Mouse (Mus musculus) lung, adult 2 months (tissue): ENCODE measurements around the gene Itga8. TPM values are rescaled to one million over a fixed set of nuclear protein-coding genes. Genes with fewer than 3 reads are reported as not detected.

Source experiments
- DNase-seq: peaks from one replicate; pipeline ENCODE4 v3.0.0; 2022
- H3K4me1 ChIP-seq: fragments of 200-500 bp; 2 replicates; pipeline ENCODE4 v1.6.1; 2011; ENCODE audit warnings: low read length; ENCODE audit not compliant: control insufficient read depth, insufficient read depth
- H3K4me3 ChIP-seq: fragments of 200-500 bp; replicated peaks from 2 replicates; pipeline ENCODE3; 2011; ENCODE audit warnings: low read depth, mild to moderate bottlenecking, control low read depth, low read length; ENCODE audit errors: extremely low read depth
- CTCF ChIP-seq: fragments of 200-500 bp; IDR thresholded peaks from 2 replicates; pipeline ENCODE4 v1.5.1; 2011; ENCODE audit warnings: mild to moderate bottlenecking, low read length, control low read depth; ENCODE audit not compliant: insufficient read depth
- POLR2A ChIP-seq: fragments of 200-500 bp; IDR thresholded peaks from 2 replicates; pipeline ENCODE4 v1.6.1; 2011; ENCODE audit warnings: low read depth, mild to moderate bottlenecking, control low read depth, low read length, borderline replicate concordance; ENCODE audit errors: extremely low read depth
- WGBS: fragments of 180-500 bp; shearing (Covaris S2); methylation state at CpG from one replicate; pipeline ENCODE4 v1.1.7; 2018; 5-methylcytosine and 5-hydroxymethylcytosine counted together
- polyA plus RNA-seq: library from polyadenylated mRNA; depleted of rRNA; stranded (reverse); fragments of >200 nt; gene quantifications from 2 replicates; pipeline ENCODE4 v1.2.3, GENCODE M21; 2012; rRNA removed

The Itga8 gene
- 57.7 and 65.9 TPM in 2 replicates for polyA plus RNA-seq

DNA sequence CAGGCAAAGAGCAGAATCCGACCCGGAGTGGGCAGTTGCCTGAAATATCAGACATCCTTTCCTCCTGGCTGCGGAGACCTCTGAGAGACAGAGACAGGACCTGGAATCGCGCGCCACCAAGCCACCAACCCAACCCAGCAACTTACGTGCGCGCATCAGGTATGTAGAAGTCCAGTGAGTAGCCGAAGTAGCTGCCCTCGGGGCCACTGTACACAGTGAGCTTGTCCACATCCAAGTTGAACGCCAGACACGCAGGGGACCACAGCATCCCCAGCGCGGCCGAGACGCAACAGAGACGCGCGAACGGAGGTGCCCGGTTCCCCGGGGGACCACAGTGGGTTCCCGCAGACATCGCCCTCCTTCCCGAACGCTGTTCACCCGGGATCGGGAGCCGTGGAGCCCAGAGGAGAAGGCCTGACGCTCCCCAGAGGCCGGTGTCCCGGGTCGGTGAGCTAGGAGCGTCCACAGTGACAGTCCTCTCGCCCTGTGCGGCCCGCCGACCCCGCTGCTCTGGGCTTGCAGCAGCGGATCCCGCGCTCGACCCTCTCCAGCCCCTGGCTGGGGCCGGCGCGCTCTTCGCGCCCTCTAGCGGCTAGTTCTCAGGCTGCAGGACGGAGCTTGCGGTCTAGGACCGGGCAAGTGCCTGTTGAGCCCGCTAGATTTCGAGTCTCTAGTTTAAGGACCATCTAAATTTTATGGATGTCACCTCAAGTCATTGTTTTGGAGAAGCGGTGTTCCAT, at the start of gene Itga8:
Gene Itga8 (minus strand): TSS at position 492 of the 740 bp plus-strand sequence.
- Histone ChIP-seq H3K4me3 (peak within 1 kb of the TSS; percentile 63), H3K4me1 (no peaks in the 10 kb centered on the region)
- WGBS = 1% methylated on average over 56 of the region's 56 CpGs
- TF ChIP-seq POLR2A (peak; percentile 38; the same call in 1 of the 2 replicates), CTCF (peak; percentile 73)
- peak; percentile 77 for DNase-seq

DNA sequence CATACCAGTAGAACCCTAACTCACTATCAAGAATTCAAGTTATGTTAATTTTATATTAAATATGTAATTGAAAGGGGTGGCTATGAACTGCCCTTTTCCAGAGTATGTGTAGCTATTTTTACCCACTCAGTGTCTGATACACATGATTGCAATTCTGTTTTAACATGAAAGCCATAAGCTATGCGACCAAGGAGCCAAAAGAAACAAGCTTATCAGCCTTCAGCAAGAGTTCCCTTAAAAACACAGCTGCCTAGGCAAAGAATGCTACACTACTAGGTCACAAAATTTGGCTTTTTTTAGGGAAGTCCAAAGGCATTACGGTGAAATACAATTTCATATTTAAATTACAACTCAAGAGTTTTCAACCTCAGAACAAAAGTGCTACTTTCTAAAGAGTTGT, 47.2 kb upstream of the Itga8 start:
- WGBS = 73% methylated on average over 2 of the region's 2 CpGs
- H3K4me1 ChIP-seq = no peaks in the 10 kb centered on the region; the same call in 1 of the 2 replicates
- H3K4me3 ChIP-seq = no peak overlapping the region
- no peak for TF ChIP-seq CTCF
- TF ChIP-seq POLR2A = no peak
- DNase-seq = no peak

DNA sequence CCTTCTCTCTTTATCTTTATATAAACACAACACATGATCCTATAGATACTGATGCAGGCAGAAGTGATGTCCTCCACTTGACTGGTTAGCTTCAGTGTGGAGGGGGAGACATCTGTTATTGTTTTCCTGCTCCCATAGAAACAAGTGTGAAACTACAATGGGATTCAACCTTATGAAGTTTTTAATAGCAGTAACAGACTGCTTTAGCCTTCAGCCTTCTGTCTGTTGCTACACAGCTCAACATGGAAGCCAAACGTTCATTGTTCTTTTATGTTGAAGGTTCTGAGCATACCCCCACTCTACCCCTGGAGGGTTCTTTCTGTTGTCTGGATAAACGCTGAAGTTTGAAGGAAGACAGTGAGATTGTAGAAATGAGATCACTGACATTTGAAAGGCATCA, 30.2 kb upstream of the Itga8 start:
- DNase-seq = no peak
- no peak for TF ChIP-seq POLR2A
- TF ChIP-seq CTCF = no peak
- 46% methylated on average over 2 of the region's 2 CpGs for WGBS
- Histone ChIP-seq H3K4me1 (peaks cover 3% of the 10 kb centered on the region), H3K4me3 (no peak overlapping the region)

DNA sequence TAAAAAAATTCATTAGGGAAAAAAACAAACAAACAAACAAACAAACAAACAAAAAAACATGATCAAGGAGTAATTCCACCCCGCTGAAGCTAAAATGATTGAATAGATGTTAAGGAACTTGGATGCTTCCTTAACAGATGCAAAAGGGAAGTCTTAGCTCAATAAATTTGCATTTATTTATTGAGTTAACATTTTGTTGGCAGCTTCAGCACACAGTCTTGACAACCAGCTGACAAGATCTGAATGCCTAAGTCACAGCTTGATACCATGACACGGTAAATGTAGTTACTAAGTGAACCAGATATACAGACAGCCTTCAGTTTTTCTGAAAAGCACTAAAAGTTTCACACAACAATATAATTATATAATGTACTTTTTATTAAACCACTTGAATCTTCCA, 27.9 kb upstream of the Itga8 start:
- TF ChIP-seq POLR2A = no peak
- TF ChIP-seq CTCF = no peak
- Histone ChIP-seq H3K4me3 (no peak overlapping the region), H3K4me1 (peaks cover 3% of the 10 kb centered on the region)
- no peak for DNase-seq
- WGBS = 38% methylated on average over 2 of the region's 2 CpGs

DNA sequence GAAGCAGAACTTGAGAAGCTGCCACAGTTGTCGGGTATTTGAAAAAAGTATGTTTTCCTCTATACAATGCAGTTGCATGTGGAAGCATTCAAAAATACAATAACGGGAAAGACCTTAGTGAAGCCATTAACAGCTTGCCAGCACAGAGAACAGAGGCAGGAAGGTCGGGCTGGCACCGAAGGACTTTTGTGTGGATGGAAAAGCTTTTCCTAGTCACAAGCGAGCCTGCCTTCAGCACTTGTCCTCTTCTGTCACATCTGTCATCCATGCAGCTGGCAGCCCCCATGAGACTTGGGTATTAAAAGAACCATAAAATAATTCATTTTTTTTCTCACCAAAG, 27.3 kb upstream of the Itga8 start:
- TF ChIP-seq POLR2A (no peak), CTCF (no peak)
- WGBS = 30% methylated on average over 5 of the region's 5 CpGs
- Histone ChIP-seq H3K4me1 (peaks cover 3% of the 10 kb centered on the region), H3K4me3 (no peak overlapping the region)
- no peak for DNase-seq

DNA sequence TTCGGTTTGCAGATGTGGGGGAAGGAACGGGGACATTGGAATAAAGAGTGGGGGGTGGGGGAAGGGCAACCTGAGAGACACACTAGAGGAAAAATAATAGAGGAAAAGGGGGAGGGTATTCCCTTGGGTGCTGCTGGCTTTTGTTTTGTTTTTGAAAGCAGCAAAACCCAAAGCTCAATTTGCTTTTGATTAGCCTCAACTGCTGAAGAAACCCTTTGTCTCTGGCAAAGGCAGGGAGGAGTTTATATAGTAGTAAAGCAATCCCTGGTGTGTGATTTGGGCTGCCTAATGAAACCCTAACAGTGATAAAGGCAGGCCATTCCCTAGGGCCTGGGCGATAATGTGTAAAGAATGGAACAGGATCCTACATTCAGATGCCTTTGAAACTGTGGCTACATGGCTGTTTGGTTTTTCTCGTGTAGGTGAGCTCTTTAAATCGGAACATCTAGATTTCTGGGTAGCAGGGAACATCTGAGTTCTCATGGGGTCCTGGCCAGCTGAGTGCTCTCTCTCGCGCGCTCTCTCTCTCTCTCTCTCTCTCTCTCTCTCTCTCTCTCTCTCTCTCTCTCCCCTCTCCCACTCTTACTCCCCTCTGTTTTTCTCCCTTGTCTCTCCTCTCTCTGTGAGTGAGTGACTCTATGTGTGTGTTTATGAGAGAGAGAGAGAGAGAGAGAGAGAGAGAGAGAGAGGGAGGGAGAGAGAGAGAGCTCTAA, 26.8 kb upstream of the Itga8 start:
- WGBS = 53% methylated on average over 8 of the region's 8 CpGs
- no peak for TF ChIP-seq CTCF
- no peak for TF ChIP-seq POLR2A
- no peak overlapping the region for H3K4me3 ChIP-seq
- H3K4me1 ChIP-seq = peaks cover 3% of the 10 kb centered on the region
- no peak for DNase-seq

DNA sequence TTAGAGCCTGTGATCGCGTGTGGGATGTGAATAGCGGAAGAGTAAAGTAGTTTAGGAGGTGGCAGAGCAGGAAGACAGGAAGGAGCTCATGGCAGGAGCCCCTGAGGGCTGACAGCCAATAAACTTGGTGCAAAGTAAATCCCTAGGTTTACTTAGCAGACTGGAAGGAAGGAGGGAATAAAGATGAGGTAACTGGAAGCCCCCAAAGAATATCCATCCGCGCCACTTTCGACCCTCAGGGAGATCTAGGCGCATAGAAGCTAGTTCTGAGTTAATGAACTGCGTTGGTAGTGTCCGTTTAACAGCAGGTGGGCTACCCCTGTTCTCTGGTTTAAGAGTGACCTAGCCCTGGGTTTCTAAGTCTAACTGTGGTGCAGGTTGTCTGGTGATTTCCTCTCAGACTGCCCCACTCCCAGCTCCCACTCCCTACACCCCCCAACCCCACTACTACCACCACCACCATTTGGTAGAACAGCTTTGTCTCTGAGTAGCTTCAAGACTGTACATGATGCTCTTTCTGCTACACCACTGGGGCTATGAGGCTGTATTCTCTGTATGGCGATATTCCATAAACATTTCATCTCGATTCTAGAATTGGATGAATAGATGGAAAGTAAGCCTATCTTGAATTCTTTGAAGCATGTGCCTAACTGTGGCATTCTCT, 26.1 kb upstream of the Itga8 start:
- TF ChIP-seq CTCF = no peak
- TF ChIP-seq POLR2A = no peak
- Histone ChIP-seq H3K4me1 (peaks cover 3% of the 10 kb centered on the region), H3K4me3 (no peak overlapping the region)
- 41% methylated on average over 11 of the region's 11 CpGs for WGBS
- DNase-seq = no peak

DNA sequence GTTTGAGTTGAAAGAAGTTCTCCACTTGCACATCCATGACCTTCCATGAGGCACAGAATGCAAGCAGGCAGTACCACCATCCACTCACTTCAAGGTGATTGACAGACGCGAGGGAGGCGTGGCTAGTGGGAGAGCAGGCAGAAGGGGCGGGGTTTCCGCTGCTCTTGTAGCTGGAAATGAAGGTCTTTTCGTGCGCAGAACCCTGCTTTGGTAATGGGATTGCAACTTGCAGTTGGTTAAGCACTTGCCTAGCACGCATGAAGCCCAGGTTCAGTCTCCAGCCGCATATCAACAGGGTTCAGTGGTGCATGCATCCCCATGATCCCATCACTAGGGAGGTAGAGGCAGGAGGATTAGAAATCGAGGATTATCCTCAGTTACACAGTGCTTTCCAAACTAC, 25.5 kb upstream of the Itga8 start:
- Histone ChIP-seq H3K4me1 (peaks cover 3% of the 10 kb centered on the region), H3K4me3 (no peak overlapping the region)
- WGBS = 18% methylated on average over 10 of the region's 10 CpGs
- TF ChIP-seq POLR2A = no peak
- TF ChIP-seq CTCF = no peak
- no peak for DNase-seq

DNA sequence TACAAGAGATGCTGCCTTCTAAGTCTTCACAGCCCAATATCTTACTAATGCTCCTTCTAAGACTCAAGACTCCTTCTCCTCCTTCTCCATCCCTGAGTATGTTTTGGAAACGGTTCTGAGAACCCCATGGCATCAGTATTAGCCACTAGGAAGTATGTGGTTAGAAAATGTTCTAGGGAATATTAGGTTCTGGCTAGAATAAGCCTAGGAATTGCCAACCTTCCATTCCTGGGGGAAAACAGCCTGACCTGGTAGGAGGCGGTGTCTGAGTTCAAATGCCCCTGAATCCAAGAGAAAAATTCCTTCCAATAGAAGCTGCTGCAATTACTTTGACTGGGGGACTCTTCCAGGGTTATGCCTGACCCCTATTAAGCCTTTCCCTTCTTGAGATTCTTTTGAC, 24.1 kb upstream of the Itga8 start:
- Histone ChIP-seq H3K4me1 (peaks cover 3% of the 10 kb centered on the region), H3K4me3 (no peak overlapping the region)
- TF ChIP-seq CTCF (no peak), POLR2A (no peak)
- 65% methylated on average over 2 of the region's 2 CpGs for WGBS
- no peak for DNase-seq
